10 mouse cellular contexts compared by ENCODE assay signal in genomic region chr11:108279748-108280373, GRCm38 (mm10).
A peak's percentile ranks its signal among the peaks of the same experiment; 100 is the strongest.
DNase-seq lines count a peak whose midpoint lies in the region; ATAC-seq and TF ChIP-seq lines count a peak whose summit lies in the region.
"Had no signal": no experiment of that assay in that cellular context is flagged by ENCODE, and none has a peak within 500 bp of the region (broad histone marks: within the 10 kb centered on the region; RNA-seq: fewer than 3 reads in every experiment).

No protein-coding gene starts in this region.

- no peak overlapping the region for H3K4me2 ChIP-seq in heart, embryonic 11.5 days
- H3K4me2 ChIP-seq in midbrain, embryonic 13.5 days (replicated peaks), result no peak overlapping the region
- H3K4me2 ChIP-seq in midbrain, embryonic 15.5 days, result no peak overlapping the region
- H3K4me2 ChIP-seq in hindbrain, postnatal 0 days (ENCODE audit: low read depth, low read length), result no peak overlapping the region
- H3K4me2 ChIP-seq in stomach, embryonic 14.5 days (replicated peaks; ENCODE audit: low read depth, low read length), result no peak overlapping the region
- H3K4me2 ChIP-seq: embryonic facial prominence, embryonic 13.5 days had no signal

- H3K9ac ChIP-seq in heart, embryonic 11.5 days (ENCODE audit: low read depth, low read length), result no peak overlapping the region
- H3K9ac ChIP-seq in heart, adult 2 months (ENCODE audit: low read depth, low read length), result no peak overlapping the region
- no peak overlapping the region for H3K9ac ChIP-seq in midbrain, embryonic 13.5 days (replicated peaks)
- no peak overlapping the region for H3K9ac ChIP-seq in midbrain, embryonic 15.5 days
- H3K9ac ChIP-seq in hindbrain, postnatal 0 days (replicated peaks; ENCODE audit: low read length), result no peak overlapping the region
- H3K9ac ChIP-seq in stomach, embryonic 14.5 days (replicated peaks; ENCODE audit: low read depth, low read length), result no peak overlapping the region
- H3K9ac ChIP-seq: embryonic facial prominence, embryonic 13.5 days had no signal

- no peaks in the 10 kb centered on the region for H3K27me3 ChIP-seq in heart, embryonic 11.5 days (ENCODE audit: control insufficient read depth, insufficient read depth, low read length)
- H3K27me3 ChIP-seq in heart, adult 2 months (ENCODE audit: control insufficient read depth, insufficient read depth, low read length), result no peaks in the 10 kb centered on the region
- H3K27me3 ChIP-seq in midbrain, embryonic 13.5 days, result no peaks in the 10 kb centered on the region
- no peaks in the 10 kb centered on the region for H3K27me3 ChIP-seq in midbrain, embryonic 15.5 days (replicated peaks)
- no peaks in the 10 kb centered on the region for H3K27me3 ChIP-seq in hindbrain, postnatal 0 days (ENCODE audit: insufficient read depth, low read length)
- H3K27me3 ChIP-seq in stomach, embryonic 14.5 days (ENCODE audit: control insufficient read depth, insufficient read depth, low read length), result no peaks in the 10 kb centered on the region
- H3K27me3 ChIP-seq: embryonic facial prominence, embryonic 13.5 days had no signal

- 93% methylated on average over 1 of the region's 1 CpGs for WGBS in heart, embryonic 11.5 days (ENCODE audit: insufficient replicate concordance)
- WGBS in heart, adult 2 months, result 90% methylated on average over 1 of the region's 1 CpGs
- WGBS in midbrain, embryonic 13.5 days, result 90% methylated on average over 1 of the region's 1 CpGs
- WGBS in midbrain, embryonic 15.5 days, result 85% methylated on average over 1 of the region's 1 CpGs
- 96% methylated on average over 1 of the region's 1 CpGs for WGBS in hindbrain, postnatal 0 days
- WGBS in stomach, embryonic 14.5 days, result 86% methylated on average over 1 of the region's 1 CpGs

- TF ChIP-seq EP300 in heart, adult 2 months (IDR thresholded peaks at IDR 0.05; ENCODE audit: insufficient read depth, low read depth, low read length), result no peak

- ATAC-seq in heart, embryonic 11.5 days (replicated peaks; ENCODE audit: insufficient number of reproducible peaks, low FRiP score, low TSS enrichment), result 0 out of 2 replicates have a peak, but pooled peaks have one; percentile 55
- peak; percentile 83 for ATAC-seq in midbrain, embryonic 13.5 days
- ATAC-seq in midbrain, embryonic 15.5 days (replicated peaks), result no peak; the same call in 1 of the 2 replicates
- 0 out of 2 replicates have a peak, but pooled peaks have one; percentile 32 for ATAC-seq in hindbrain, postnatal 0 days
- peak; percentile 65; the same call in 1 of the 2 replicates for ATAC-seq in stomach, embryonic 14.5 days (ENCODE audit: insufficient number of reproducible peaks, insufficient read depth, low FRiP score, low read depth)
- ATAC-seq in granulocyte monocyte progenitor cell, adult 5-6 weeks (replicated peaks; ENCODE audit: poor library complexity, severe bottlenecking), result no peak

- intact Hi-C loops in heart, adult 2 months (cut with DNase I), result no loop called here

- H3K79me2 ChIP-seq in heart, adult 2 months (replicated peaks; ENCODE audit: control insufficient read depth, insufficient read depth, low read length), result no peaks in the 10 kb centered on the region; the same call in 1 of the 2 replicates

- no peak for TF ChIP-seq POLR2A in heart, adult 2 months (IDR thresholded peaks at IDR 0.05; ENCODE audit: insufficient read depth, low read depth, low read length)

- no peaks in the 10 kb centered on the region for H3K36me3 ChIP-seq in heart, embryonic 11.5 days (ENCODE audit: control insufficient read depth, insufficient read depth, low read length)
- H3K36me3 ChIP-seq in heart, adult 2 months (ENCODE audit: control insufficient read depth, insufficient read depth, low read length), result no peaks in the 10 kb centered on the region
- no peaks in the 10 kb centered on the region for H3K36me3 ChIP-seq in midbrain, embryonic 13.5 days
- H3K36me3 ChIP-seq in midbrain, embryonic 15.5 days (replicated peaks), result no peaks in the 10 kb centered on the region
- no peaks in the 10 kb centered on the region for H3K36me3 ChIP-seq in hindbrain, postnatal 0 days (ENCODE audit: insufficient read depth, low read length)
- no peaks in the 10 kb centered on the region for H3K36me3 ChIP-seq in stomach, embryonic 14.5 days (ENCODE audit: control insufficient read depth, insufficient read depth, low read length)
- H3K36me3 ChIP-seq: embryonic facial prominence, embryonic 13.5 days had no signal

- TF ChIP-seq CTCF in heart, adult 2 months (IDR thresholded peaks at IDR 0.05), result no peak
- TF ChIP-seq CTCF in hindbrain, postnatal 0 days (IDR thresholded peaks at IDR 0.05; ENCODE audit: low read depth), result no peak

- H3K4me3 ChIP-seq in heart, embryonic 11.5 days (ENCODE audit: low read depth, low read length), result no peak overlapping the region
- H3K4me3 ChIP-seq in heart, adult 2 months, result no peak overlapping the region
- no peak overlapping the region for H3K4me3 ChIP-seq in midbrain, embryonic 13.5 days (replicated peaks)
- no peak overlapping the region for H3K4me3 ChIP-seq in midbrain, embryonic 15.5 days
- no peak overlapping the region for H3K4me3 ChIP-seq in hindbrain, postnatal 0 days (ENCODE audit: low read length)
- no peak overlapping the region for H3K4me3 ChIP-seq in stomach, embryonic 14.5 days (ENCODE audit: low read depth, low read length)
- H3K4me3 ChIP-seq: embryonic facial prominence, embryonic 13.5 days had no signal

- no peak overlapping the region for H3K27ac ChIP-seq in heart, embryonic 11.5 days (ENCODE audit: low read depth, low read length)
- H3K27ac ChIP-seq in heart, adult 2 months, result no peak overlapping the region
- H3K27ac ChIP-seq in midbrain, embryonic 13.5 days, result no peak overlapping the region
- no peak overlapping the region for H3K27ac ChIP-seq in midbrain, embryonic 15.5 days
- H3K27ac ChIP-seq in hindbrain, postnatal 0 days, result no peak overlapping the region
- H3K27ac ChIP-seq in stomach, embryonic 14.5 days (ENCODE audit: low read length), result no peak overlapping the region
- H3K27ac ChIP-seq: embryonic facial prominence, embryonic 13.5 days had no signal

- H3K9me3 ChIP-seq in heart, embryonic 11.5 days (replicated peaks; ENCODE audit: control insufficient read depth, low read length), result no peaks in the 10 kb centered on the region
- no peaks in the 10 kb centered on the region for H3K9me3 ChIP-seq in midbrain, embryonic 13.5 days
- no peaks in the 10 kb centered on the region for H3K9me3 ChIP-seq in midbrain, embryonic 15.5 days
- no peaks in the 10 kb centered on the region for H3K9me3 ChIP-seq in hindbrain, postnatal 0 days (ENCODE audit: low read length)
- H3K9me3 ChIP-seq in stomach, embryonic 14.5 days (ENCODE audit: control insufficient read depth, low read depth, low read length), result no peaks in the 10 kb centered on the region
- H3K9me3 ChIP-seq: embryonic facial prominence, embryonic 13.5 days had no signal

- H3K4me1 ChIP-seq in heart, embryonic 11.5 days (ENCODE audit: control insufficient read depth, insufficient read depth, low read length), result peaks cover 15% of the 10 kb centered on the region
- H3K4me1 ChIP-seq in heart, adult 2 months (ENCODE audit: control insufficient read depth, insufficient read depth, low read length), result no peaks in the 10 kb centered on the region
- H3K4me1 ChIP-seq in midbrain, embryonic 13.5 days (replicated peaks), result peaks cover 21% of the 10 kb centered on the region
- H3K4me1 ChIP-seq in midbrain, embryonic 15.5 days, result peaks cover 15% of the 10 kb centered on the region
- H3K4me1 ChIP-seq in hindbrain, postnatal 0 days (ENCODE audit: insufficient read depth, low read length), result peaks cover 9% of the 10 kb centered on the region; the same call in 1 of the 2 replicates
- peaks cover 11% of the 10 kb centered on the region; the same call in 1 of the 2 replicates for H3K4me1 ChIP-seq in stomach, embryonic 14.5 days (ENCODE audit: control insufficient read depth, insufficient read depth, low read length)

- no peak for DNase-seq in heart, adult 2 months
- no peak for DNase-seq in hindbrain, postnatal 0 days (ENCODE audit: low spot score)
- no peak for DNase-seq in cerebellum, postnatal 25 days
- DNase-seq: adrenal gland, postnatal 36 days had no signal

Comparison
In these comparisons a context has a peak if more than half of its experiments do, and no peak if none do; other contexts are left out.
1. ATAC-seq: peak in heart, embryonic 11.5 days (single experiment), midbrain, embryonic 13.5 days (single experiment), hindbrain, postnatal 0 days (single experiment) and stomach, embryonic 14.5 days (single experiment); none in midbrain, embryonic 15.5 days (single experiment) and granulocyte monocyte progenitor cell, adult 5-6 weeks (single experiment).